Mouse (Mus musculus) kidney, adult 2 months (tissue): ENCODE measurements around the gene Nepro. TPM values are rescaled to one million over a fixed set of nuclear protein-coding genes. Genes with fewer than 3 reads are reported as not detected.

Experiments used
- DNase-seq: peaks from one replicate; pipeline ENCODE4 v3.0.0; 2021
- H3K27ac ChIP-seq: fragments of 200-500 bp; 2 replicates; pipeline ENCODE4 v1.5.1; 2012; ENCODE audit warnings: low read depth, low read length, control low read depth, inconsistent platforms; ENCODE audit not compliant: insufficient read depth
- H3K27me3 ChIP-seq: fragments of 200-500 bp; replicated peaks from 2 replicates; pipeline ENCODE4 v1.6.1; 2012; ENCODE audit warnings: mild to moderate bottlenecking, moderate library complexity, low read length, inconsistent platforms; ENCODE audit not compliant: control insufficient read depth, insufficient read depth
- H3K36me3 ChIP-seq: fragments of 200-500 bp; 2 replicates; pipeline ENCODE4 v1.6.1; 2012; ENCODE audit warnings: mild to moderate bottlenecking, moderate library complexity, low read length, inconsistent platforms; ENCODE audit not compliant: control insufficient read depth, insufficient read depth
- H3K4me1 ChIP-seq: fragments of 200-500 bp; 2 replicates; pipeline ENCODE4 v1.6.1; 2011; ENCODE audit warnings: low read length; ENCODE audit not compliant: control insufficient read depth, insufficient read depth
- H3K4me3 ChIP-seq: fragments of 200-500 bp; 2 replicates; pipeline ENCODE4 v1.5.1; 2011; ENCODE audit warnings: mild to moderate bottlenecking, low read depth, low read length, control low read depth; ENCODE audit not compliant: insufficient read depth
- CTCF ChIP-seq: fragments of 200-500 bp; conservative IDR thresholded peaks from 2 replicates; pipeline ENCODE4 v1.5.1; 2011; ENCODE audit warnings: low read depth, mild to moderate bottlenecking, control low read depth, low read length, moderate library complexity, mixed read lengths; ENCODE audit not compliant: insufficient read depth, insufficient read length
- POLR2A ChIP-seq: fragments of 200-500 bp; IDR thresholded peaks from one replicate; pipeline ENCODE4 v1.6.1; 2011; ENCODE audit warnings: low read depth, low read length, control low read depth
- WGBS: fragments of 180-500 bp; shearing (Covaris S2); methylation state at CpG from one replicate; pipeline ENCODE4 v1.1.7; 2018; 5-methylcytosine and 5-hydroxymethylcytosine counted together
- polyA plus RNA-seq: library from polyadenylated mRNA; depleted of rRNA; stranded (reverse); fragments of >200 nt; gene quantifications from 2 replicates; pipeline ENCODE4 v1.2.3, GENCODE M21; 2012; rRNA removed

The Nepro gene
- polyA plus RNA-seq, 1 experiment: 2.8 TPM

DNA sequence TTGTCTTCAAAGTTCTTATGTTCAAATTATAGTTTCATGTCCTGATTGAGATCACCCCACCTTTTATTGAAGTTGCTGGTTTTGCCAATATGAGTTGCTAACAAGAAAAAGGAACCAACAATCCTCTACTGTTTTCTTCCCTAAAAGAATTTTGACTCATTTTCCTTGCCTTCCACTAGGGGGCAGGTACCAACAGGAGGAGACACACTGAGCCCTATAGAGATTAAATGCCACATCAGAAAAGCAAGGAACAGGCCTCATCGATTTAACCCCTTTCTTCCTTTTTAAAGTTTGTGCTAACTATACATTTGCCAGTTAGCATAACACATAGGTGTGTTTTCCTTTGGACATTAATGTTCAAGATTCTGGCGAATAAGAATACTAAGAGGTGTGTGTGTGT is 43.9 kb downstream of the Nepro start:
- 53% methylated on average over 2 of the region's 2 CpGs for WGBS
- TF ChIP-seq CTCF: peak; percentile 28; the same call in 1 of the 2 replicates
- TF ChIP-seq POLR2A: no peak
- DNase-seq: peak; percentile 12

DNA sequence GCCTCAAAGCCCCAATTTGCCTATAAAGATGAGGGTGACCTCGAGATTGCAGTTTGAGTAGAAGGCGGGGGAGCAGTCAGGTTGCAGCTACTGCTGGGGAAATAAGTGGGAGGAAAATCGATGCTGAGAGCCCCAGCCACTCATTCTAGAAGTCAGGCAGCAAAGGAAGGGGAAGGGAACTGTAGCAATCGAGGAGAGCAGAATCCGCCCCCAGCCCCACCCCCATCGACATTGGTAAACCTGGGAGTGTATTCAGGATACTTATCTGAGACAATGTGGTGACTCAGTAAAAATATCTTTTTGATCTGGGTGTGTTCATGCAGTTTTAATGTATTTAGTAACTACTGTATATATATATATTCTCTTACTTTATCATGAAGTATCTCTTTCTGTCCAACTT is 48.5 kb downstream of the Nepro start:
- Histone ChIP-seq H3K36me3 (no peaks in the 10 kb centered on the region), H3K27me3 (no peaks in the 10 kb centered on the region), H3K27ac (no peak overlapping the region), H3K4me3 (no peak overlapping the region), H3K4me1 (no peaks in the 10 kb centered on the region)
- TF ChIP-seq POLR2A (no peak), CTCF (no peak)
- no peak for DNase-seq
- 62% methylated on average over 6 of the region's 6 CpGs for WGBS

More for the DNA sequence above, 43.9 kb downstream of the Nepro start:
- Histone ChIP-seq H3K27me3 (no peaks in the 10 kb centered on the region), H3K36me3 (no peaks in the 10 kb centered on the region), H3K27ac (no peak overlapping the region), H3K4me3 (no peak overlapping the region), H3K4me1 (no peaks in the 10 kb centered on the region)

- no peak for TF ChIP-seq CTCF
- no peak for TF ChIP-seq POLR2A
- no peaks in the 10 kb centered on the region for H3K36me3 ChIP-seq
- H3K4me1 ChIP-seq: no peaks in the 10 kb centered on the region
- DNase-seq: no peak
- no peak overlapping the region for H3K4me3 ChIP-seq
- H3K27ac ChIP-seq: no peak overlapping the region
- 83% methylated on average over 3 of the region's 3 CpGs for WGBS
- H3K27me3 ChIP-seq: no peaks in the 10 kb centered on the region
These were observed 49.6 kb downstream of the Nepro start for GRCm38 (mm10) chr16:44773673-44774072.

- no peaks in the 10 kb centered on the region for H3K4me1 ChIP-seq
- no peaks in the 10 kb centered on the region for H3K27me3 ChIP-seq
- H3K27ac ChIP-seq: no peak overlapping the region
- WGBS: 78% methylated on average over 6 of the region's 6 CpGs
- TF ChIP-seq POLR2A: no peak
- TF ChIP-seq CTCF: no peak
- no peak overlapping the region for H3K4me3 ChIP-seq
- no peak for DNase-seq
- no peaks in the 10 kb centered on the region for H3K36me3 ChIP-seq
These were observed 50.1 kb downstream of the Nepro start for GRCm38 (mm10) chr16:44774201-44774600.

- Histone ChIP-seq H3K36me3 (no peaks in the 10 kb centered on the region), H3K4me1 (no peaks in the 10 kb centered on the region), H3K27me3 (no peaks in the 10 kb centered on the region), H3K27ac (no peak overlapping the region), H3K4me3 (peak overlapping the region; percentile 8; the same call in 1 of the 2 replicates)
- peak; percentile 37 for DNase-seq
- TF ChIP-seq POLR2A (no peak), CTCF (no peak)
- WGBS: 55% methylated on average over 17 of the region's 17 CpGs
These were observed 54.5 kb downstream of the Nepro start for GRCm38 (mm10) chr16:44778538-44779147.

GRCm38 (mm10) chr16:44779494-44779893 is 55.4 kb downstream of the Nepro start:
- no peak overlapping the region for H3K27ac ChIP-seq
- H3K4me3 ChIP-seq: no peak overlapping the region
- no peak for DNase-seq
- TF ChIP-seq POLR2A (no peak), CTCF (no peak)
- H3K36me3 ChIP-seq: no peaks in the 10 kb centered on the region
- no peaks in the 10 kb centered on the region for H3K4me1 ChIP-seq
- no peaks in the 10 kb centered on the region for H3K27me3 ChIP-seq
- 86% methylated on average over 5 of the region's 5 CpGs for WGBS

GRCm38 (mm10) chr16:44780751-44781150 is 56.6 kb downstream of the Nepro start:
- Histone ChIP-seq H3K27ac (no peak overlapping the region), H3K27me3 (no peaks in the 10 kb centered on the region), H3K4me3 (no peak overlapping the region), H3K4me1 (no peaks in the 10 kb centered on the region), H3K36me3 (no peaks in the 10 kb centered on the region)
- no peak for TF ChIP-seq POLR2A
- TF ChIP-seq CTCF: no peak
- no peak for DNase-seq
- 74% methylated on average over 4 of the region's 4 CpGs for WGBS

Other genes with a start within 250 kb of the Nepro start
- 8.5 and 8.8 TPM in 2 replicates for gene Boc, start 165.4 kb upstream of the Nepro start, polyA plus RNA-seq
- 5.9 and 6.0 TPM in 2 replicates for gene Gtpbp8, start 22.1 kb downstream of the Nepro start, polyA plus RNA-seq
- 0.14 and 0.23 TPM in 2 replicates for gene Cd200r1, start 41.4 kb downstream of the Nepro start, polyA plus RNA-seq
- 0.06 and 0.11 TPM in 2 replicates for gene Cd200r4, start 87.4 kb downstream of the Nepro start, polyA plus RNA-seq
- gene Cd200r2, start 142.8 kb downstream of the Nepro start, polyA plus RNA-seq: not detected in 2 replicates
- 0.08 and 0.14 TPM in 2 replicates for gene Cd200r3, start 219.4 kb downstream of the Nepro start, polyA plus RNA-seq